Mouse (Mus musculus): ENCODE results near the gene Vps26a.

DNA sequence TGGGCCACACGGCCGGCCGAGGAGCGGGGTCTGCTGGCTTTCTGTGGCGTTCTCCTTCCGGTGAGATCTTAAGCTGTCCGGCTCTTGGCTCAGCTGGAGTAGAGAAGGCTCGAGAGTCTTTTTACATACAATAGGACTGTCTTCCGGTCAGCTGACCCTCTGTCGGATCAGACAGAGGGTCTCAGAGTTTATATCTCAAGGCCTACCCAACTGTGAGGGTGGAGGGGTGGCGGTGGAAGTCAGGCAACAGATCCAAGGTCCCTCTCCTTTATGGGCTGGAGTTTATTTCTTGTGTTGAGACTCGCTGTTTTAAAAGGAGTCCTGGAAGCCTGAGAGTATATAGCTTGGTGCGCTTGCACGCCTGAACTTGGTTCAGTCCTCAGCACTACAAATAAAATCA lies 40.7 kb upstream of the Vps26a start, which contains the start of gene Srgn:
- no peak for TF ChIP-seq TAL1 (IDR thresholded peaks at IDR 0.05; ENCODE audit: low read length)
- TF ChIP-seq GATA1 (IDR thresholded peaks at IDR 0.05; ENCODE audit: low read length): no peak
